Mouse (Mus musculus) midbrain, embryonic 12.5 days (tissue): ENCODE measurements around the gene Slc35d2. TPM values are rescaled to one million over a fixed set of nuclear protein-coding genes. Genes with fewer than 3 reads are reported as not detected.

ENCODE experiments used
- ATAC-seq: fragments of 200-750 bp; cut with Nextera tagmentation; 2 replicates; pipeline ENCODE4 v1.8.0; 2017; ENCODE audit warnings: low read depth, moderate TSS enrichment, moderate library complexity; ENCODE audit not compliant: low FRiP score
- H3K27ac ChIP-seq: fragments of 300-500 bp; sonication (generic); replicated peaks from 2 replicates; pipeline ENCODE4 v1.5.1; 2016; ENCODE audit warnings: mild to moderate bottlenecking
- H3K27me3 ChIP-seq: fragments of 300-500 bp; sonication (generic); 2 replicates; pipeline ENCODE4 v1.6.1; 2016; ENCODE audit warnings: mild to moderate bottlenecking
- H3K36me3 ChIP-seq: fragments of 300-500 bp; sonication (generic); 2 replicates; pipeline ENCODE4 v1.6.1; 2016
- H3K4me1 ChIP-seq: fragments of 300-500 bp; sonication (generic); 2 replicates; pipeline ENCODE4 v1.6.1; 2016
- H3K4me2 ChIP-seq: fragments of 300-500 bp; sonication (generic); replicated peaks from 2 replicates; pipeline ENCODE4 v1.6.1; 2016; ENCODE audit warnings: mild to moderate bottlenecking, moderate library complexity
- H3K4me3 ChIP-seq: fragments of 300-500 bp; sonication (generic); 2 replicates; pipeline ENCODE4 v1.5.1; 2016; ENCODE audit warnings: mild to moderate bottlenecking
- H3K9ac ChIP-seq: fragments of 300-500 bp; sonication (generic); replicated peaks from 2 replicates; pipeline ENCODE4 v1.6.1; 2016; ENCODE audit warnings: mild to moderate bottlenecking, moderate library complexity
- H3K9me3 ChIP-seq: fragments of 300-500 bp; sonication (generic); 2 replicates; pipeline ENCODE4 v1.6.1; 2016; ENCODE audit warnings: mild to moderate bottlenecking
- WGBS: fragments of 180-500 bp; shearing (Covaris S2); methylation state at CpG from one replicate; pipeline ENCODE4 v1.1.7; 2016; 5-methylcytosine and 5-hydroxymethylcytosine counted together
- polyA plus RNA-seq: library from polyadenylated mRNA; unstranded; fragments of >200 nt; fragmentation: Nextera tagmentation; extraction: Ambion mirVana; gene quantifications from 2 replicates; pipeline ENCODE4 v1.2.1, GENCODE M21; 2016

Slc35d2 gene
- polyA plus RNA-seq, 1 experiment from 2014 or later = 4.0 TPM

DNA sequence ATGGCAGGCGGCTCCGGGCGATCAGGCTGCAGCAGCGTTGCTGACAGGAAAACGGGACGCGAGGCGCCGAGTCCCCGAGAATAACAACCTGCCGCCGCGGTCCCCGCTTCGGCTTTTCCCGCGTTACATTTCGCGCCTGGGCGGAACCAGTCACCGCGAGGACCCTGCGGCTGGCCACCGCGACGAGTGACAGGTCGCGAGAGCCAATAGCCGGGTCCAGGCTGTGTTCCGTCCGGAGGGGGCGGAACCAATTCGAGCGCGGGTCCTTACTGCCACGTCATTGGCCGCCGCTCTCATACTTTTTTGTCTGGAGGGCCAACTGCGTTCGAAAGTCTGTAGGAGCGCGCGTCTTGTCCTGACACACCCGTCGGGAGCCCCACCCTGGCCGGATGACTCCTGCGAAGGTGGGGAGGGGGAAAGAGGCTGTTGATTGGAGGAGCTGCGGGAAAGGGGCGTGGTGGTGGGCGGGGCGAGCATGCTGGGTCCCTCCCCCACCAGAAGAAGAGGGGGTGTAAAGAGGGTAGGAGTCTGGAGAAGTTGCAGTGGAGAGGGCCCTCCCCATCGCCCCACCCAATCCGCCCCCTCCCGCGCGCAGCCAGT lies 24.0 kb upstream of the Slc35d2 start, which contains the start of gene Zfp367:
TSS of gene Zfp367 (minus strand) at position 120 of the 600 bp plus-strand sequence.
- peaks cover 6% of the 10 kb centered on the region for H3K27me3 ChIP-seq
- H3K4me1 ChIP-seq = peaks cover 21% of the 10 kb centered on the region
- WGBS = under 1% methylated on average over 52 of the region's 56 CpGs

GRCm38 (mm10) chr13:64152671-64153082 lies 23.5 kb upstream of the Slc35d2 start:
- Histone ChIP-seq H3K4me1 (peaks cover 21% of the 10 kb centered on the region), H3K4me2 (peak overlapping the region; percentile 92), H3K4me3 (peak overlapping the region; percentile 85), H3K9ac (peak overlapping the region; percentile 69), H3K27me3 (peaks cover 6% of the 10 kb centered on the region), H3K27ac (peak overlapping the region; percentile 80), H3K9me3 (no peaks in the 10 kb centered on the region), H3K36me3 (no peaks in the 10 kb centered on the region)
- ATAC-seq = peak; percentile 51
- WGBS = under 1% methylated on average over 60 of the region's 61 CpGs

More for the DNA sequence above, 24.0 kb upstream of the Slc35d2 start, which contains the start of gene Zfp367:
- Histone ChIP-seq H3K4me2 (peak within 1 kb of the TSS; percentile 92), H3K27ac (peak within 1 kb of the TSS; percentile 80), H3K36me3 (no peaks in the 10 kb centered on the region), H3K4me3 (peak within 1 kb of the TSS; percentile 85), H3K9me3 (no peaks in the 10 kb centered on the region), H3K9ac (peak within 1 kb of the TSS; percentile 69)
- peak; percentile 98 for ATAC-seq

DNA sequence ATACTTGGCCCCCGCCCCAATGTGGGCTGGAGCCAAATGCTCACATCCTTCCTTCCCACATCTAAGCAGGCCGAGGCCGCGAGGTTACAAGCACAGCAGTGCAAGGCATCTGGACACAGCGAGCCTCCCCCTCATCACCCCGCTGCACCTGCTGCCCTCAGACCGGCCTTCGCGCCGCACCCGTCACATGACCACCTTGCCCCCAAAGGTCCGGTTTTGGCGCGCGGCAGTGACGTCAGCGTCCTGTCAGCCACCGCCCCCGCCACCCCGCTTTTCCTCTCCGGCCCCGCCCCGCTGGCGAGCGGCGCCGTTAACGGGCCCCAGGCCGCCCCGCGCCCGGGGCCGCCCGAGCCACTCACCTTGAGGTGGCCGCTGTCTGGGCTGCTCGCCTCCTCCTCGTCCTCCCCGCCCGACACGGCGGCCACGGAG lies 23.1 kb upstream of the Slc35d2 start:
- Histone ChIP-seq H3K36me3 (no peaks in the 10 kb centered on the region), H3K9ac (peak overlapping the region; percentile 69), H3K4me1 (peaks cover 21% of the 10 kb centered on the region), H3K4me3 (peak overlapping the region; percentile 85), H3K9me3 (no peaks in the 10 kb centered on the region), H3K27me3 (peaks cover 6% of the 10 kb centered on the region), H3K4me2 (peak overlapping the region; percentile 92), H3K27ac (peak overlapping the region; percentile 80)
- ATAC-seq = peak; percentile 35
- 0% methylated on average over 31 of the region's 42 CpGs for WGBS

- no peak overlapping the region for H3K4me3 ChIP-seq
- no peak for ATAC-seq
- no peaks in the 10 kb centered on the region for H3K9me3 ChIP-seq
- no peak overlapping the region for H3K9ac ChIP-seq
- 71% methylated on average over 5 of the region's 5 CpGs for WGBS
- H3K36me3 ChIP-seq = no peaks in the 10 kb centered on the region
- no peak overlapping the region for H3K27ac ChIP-seq
- peak overlapping the region; percentile 23 for H3K4me2 ChIP-seq
- H3K27me3 ChIP-seq = peaks cover under 1% of the 10 kb centered on the region; the same call in 1 of the 2 replicates
- H3K4me1 ChIP-seq = peaks cover 21% of the 10 kb centered on the region
Observed at GRCm38 (mm10) chr13:64150121-64150520, 21.0 kb upstream of the Slc35d2 start.

DNA sequence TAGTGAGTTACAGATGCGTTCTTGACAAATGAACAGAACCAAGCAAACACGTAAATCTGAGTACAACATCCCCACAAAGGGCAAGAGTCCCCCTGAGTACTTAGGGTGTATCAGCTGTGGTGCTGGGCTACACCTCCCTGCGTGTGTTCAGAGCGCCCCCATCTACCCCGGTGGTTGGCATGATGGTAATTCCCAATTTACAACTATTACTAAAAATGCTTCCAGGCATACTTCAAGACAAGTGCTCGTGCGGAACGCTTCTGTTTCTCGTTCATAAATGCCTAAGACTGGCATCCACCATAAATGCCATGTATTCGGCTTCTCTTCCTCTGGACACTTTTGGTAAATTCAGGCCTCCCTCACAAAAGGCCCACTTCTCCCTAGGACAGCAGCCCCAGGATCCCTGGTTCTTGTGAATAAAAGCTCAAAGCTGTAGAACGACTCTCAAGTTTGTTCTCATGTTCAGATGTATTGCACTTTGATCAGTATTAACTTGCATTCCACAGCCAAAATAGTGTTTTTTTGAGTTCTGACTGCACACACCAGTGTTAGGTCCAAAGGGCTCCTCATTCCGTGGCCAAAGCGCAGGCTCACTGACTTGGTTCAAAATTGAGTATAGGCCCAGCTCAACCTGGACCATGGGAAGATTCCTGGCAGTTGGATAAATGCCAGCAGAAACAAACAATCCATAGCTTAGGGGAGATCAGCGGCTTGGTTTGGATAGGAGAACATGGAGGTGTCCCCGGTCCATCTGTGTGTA lies 628 bp upstream of the Slc35d2 start:
- peak overlapping the region; percentile 75 for H3K4me2 ChIP-seq
- H3K9me3 ChIP-seq = no peaks in the 10 kb centered on the region
- H3K27ac ChIP-seq = no peak overlapping the region
- peak; percentile 77 for ATAC-seq
- H3K4me3 ChIP-seq = peak overlapping the region; percentile 49
- H3K27me3 ChIP-seq = no peaks in the 10 kb centered on the region
- 44% methylated on average over 15 of the region's 15 CpGs for WGBS
- H3K36me3 ChIP-seq = peaks cover 14% of the 10 kb centered on the region; the same call in 1 of the 2 replicates
- peaks cover 6% of the 10 kb centered on the region; the same call in 1 of the 2 replicates for H3K4me1 ChIP-seq
- H3K9ac ChIP-seq = no peak overlapping the region

DNA sequence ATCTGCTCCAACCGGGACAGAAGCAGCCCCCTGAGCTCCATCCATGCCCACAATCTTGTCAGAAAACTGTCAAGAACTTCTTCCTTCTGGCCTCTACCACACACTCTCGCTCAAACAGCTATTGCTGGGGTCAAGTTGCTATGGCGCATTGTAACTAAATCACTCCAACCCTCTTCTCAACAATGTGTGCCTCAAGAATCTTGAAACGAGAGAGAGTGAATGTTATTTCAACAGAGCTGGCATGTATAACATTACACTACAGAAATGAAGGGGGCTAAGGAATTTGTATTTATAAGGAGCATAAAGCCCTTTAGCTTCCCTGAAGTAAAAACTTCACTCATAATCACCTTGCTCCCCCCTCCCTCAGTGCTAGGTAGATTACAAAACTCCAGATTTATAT lies 2.9 kb downstream of the Slc35d2 start:
- H3K9ac ChIP-seq = no peak overlapping the region
- ATAC-seq = no peak
- H3K4me3 ChIP-seq = no peak overlapping the region
- WGBS = 61% methylated on average over 4 of the region's 4 CpGs
- no peaks in the 10 kb centered on the region for H3K36me3 ChIP-seq
- no peak overlapping the region for H3K4me2 ChIP-seq
- H3K9me3 ChIP-seq = peaks cover 3% of the 10 kb centered on the region; the same call in 1 of the 2 replicates
- no peak overlapping the region for H3K27ac ChIP-seq
- peaks cover 6% of the 10 kb centered on the region; the same call in 1 of the 2 replicates for H3K4me1 ChIP-seq
- H3K27me3 ChIP-seq = no peaks in the 10 kb centered on the region

GRCm38 (mm10) chr13:64124886-64125285 lies 4.3 kb downstream of the Slc35d2 start:
- WGBS = 76% methylated on average over 6 of the region's 6 CpGs
- Histone ChIP-seq H3K27me3 (no peaks in the 10 kb centered on the region), H3K36me3 (no peaks in the 10 kb centered on the region), H3K9me3 (peaks cover 3% of the 10 kb centered on the region; the same call in 1 of the 2 replicates), H3K9ac (no peak overlapping the region), H3K27ac (no peak overlapping the region), H3K4me2 (no peak overlapping the region), H3K4me3 (no peak overlapping the region), H3K4me1 (peaks cover 6% of the 10 kb centered on the region; the same call in 1 of the 2 replicates)
- no peak for ATAC-seq

DNA sequence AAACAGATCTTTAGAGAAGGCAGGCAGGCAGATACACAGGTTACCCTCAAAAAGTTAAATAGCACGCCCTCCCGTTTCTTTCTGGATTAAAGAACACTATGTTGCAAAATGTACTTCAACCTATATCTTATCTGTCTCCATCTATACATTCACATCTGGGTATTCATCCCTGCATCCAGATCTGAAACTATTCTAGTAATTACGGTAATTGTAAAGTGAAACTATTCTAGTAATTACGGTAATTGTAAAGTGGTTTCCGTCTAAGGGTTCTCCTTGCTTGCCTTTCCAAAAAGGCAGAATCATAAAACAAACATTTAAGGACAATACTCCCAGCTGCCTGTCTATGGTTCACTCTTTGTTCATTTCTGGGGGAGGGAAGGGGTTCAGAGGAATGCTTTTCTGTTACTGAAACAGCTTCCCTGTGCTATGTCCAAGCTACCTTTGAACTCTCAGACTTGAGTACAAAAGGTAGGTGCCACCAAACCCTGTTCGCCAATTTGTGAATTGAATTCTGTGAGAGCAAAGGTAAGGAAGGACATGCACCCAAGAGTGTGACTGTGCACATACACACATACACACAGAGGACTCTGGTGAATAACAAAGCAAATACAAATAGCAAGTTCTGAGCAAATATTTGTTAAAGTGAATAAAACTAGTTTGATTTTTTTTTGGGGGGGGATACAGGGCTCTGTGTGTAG lies 5.5 kb downstream of the Slc35d2 start:
- Histone ChIP-seq H3K9me3 (peaks cover 3% of the 10 kb centered on the region; the same call in 1 of the 2 replicates), H3K4me2 (no peak overlapping the region), H3K27me3 (no peaks in the 10 kb centered on the region), H3K4me3 (no peak overlapping the region), H3K4me1 (peaks cover 3% of the 10 kb centered on the region; the same call in 1 of the 2 replicates), H3K27ac (no peak overlapping the region), H3K9ac (no peak overlapping the region), H3K36me3 (no peaks in the 10 kb centered on the region)
- 29% methylated on average over 6 of the region's 6 CpGs for WGBS
- no peak for ATAC-seq

- Histone ChIP-seq H3K4me3 (no peak overlapping the region), H3K9ac (no peak overlapping the region), H3K27ac (no peak overlapping the region), H3K4me1 (no peaks in the 10 kb centered on the region), H3K9me3 (peaks cover 3% of the 10 kb centered on the region; the same call in 1 of the 2 replicates), H3K36me3 (no peaks in the 10 kb centered on the region), H3K27me3 (no peaks in the 10 kb centered on the region), H3K4me2 (no peak overlapping the region)
- no peak for ATAC-seq
- 64% methylated on average over 4 of the region's 4 CpGs for WGBS
Observed at GRCm38 (mm10) chr13:64120760-64121159, 8.4 kb downstream of the Slc35d2 start.

DNA sequence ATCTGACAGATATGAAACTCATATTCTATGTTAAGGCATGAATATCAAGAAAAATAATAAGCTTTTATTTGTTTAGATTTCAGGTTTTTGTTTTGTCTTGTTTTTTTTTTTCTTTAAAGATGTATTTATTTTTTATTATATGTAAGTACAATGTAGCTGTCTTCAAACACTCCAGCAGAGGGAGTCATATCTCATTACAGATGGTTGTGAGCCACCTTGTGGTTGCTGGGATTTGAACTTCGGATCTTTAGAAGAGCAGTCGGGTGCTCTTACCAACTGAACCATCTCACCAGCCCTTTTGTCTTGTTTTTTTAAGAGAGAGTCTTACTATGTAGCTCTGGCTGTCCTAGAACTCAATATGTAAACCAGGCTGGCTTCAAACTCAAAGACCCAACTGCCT lies 11.7 kb downstream of the Slc35d2 start:
- H3K4me3 ChIP-seq = no peak overlapping the region
- H3K27me3 ChIP-seq = no peaks in the 10 kb centered on the region
- H3K4me2 ChIP-seq = no peak overlapping the region
- H3K27ac ChIP-seq = no peak overlapping the region
- no peaks in the 10 kb centered on the region for H3K36me3 ChIP-seq
- H3K4me1 ChIP-seq = no peaks in the 10 kb centered on the region
- no peaks in the 10 kb centered on the region for H3K9me3 ChIP-seq
- 49% methylated on average over 2 of the region's 2 CpGs for WGBS
- no peak for ATAC-seq
- no peak overlapping the region for H3K9ac ChIP-seq

- Histone ChIP-seq H3K36me3 (no peaks in the 10 kb centered on the region), H3K9ac (no peak overlapping the region), H3K27ac (no peak overlapping the region), H3K4me3 (no peak overlapping the region), H3K4me1 (peaks cover 15% of the 10 kb centered on the region; the same call in 1 of the 2 replicates), H3K9me3 (no peaks in the 10 kb centered on the region), H3K4me2 (no peak overlapping the region), H3K27me3 (peaks cover 7% of the 10 kb centered on the region; the same call in 1 of the 2 replicates)
- no peak for ATAC-seq
- WGBS = 88% methylated on average over 1 of the region's 1 CpGs
Observed at GRCm38 (mm10) chr13:64110421-64110820, 18.7 kb downstream of the Slc35d2 start.
